Mouse (Mus musculus) heart, adult 2 months (tissue): ENCODE data around the gene Stk32c.

Experiments
- CTCF ChIP-seq: fragments of 200-600 bp; IDR thresholded peaks from 2 replicates; pipeline ENCODE4 v1.8.1; 2022; ENCODE audit warnings: antibody characterized with exemption, mild to moderate bottlenecking, moderate library complexity
- EP300 ChIP-seq: fragments of 200-500 bp; IDR thresholded peaks from 2 replicates; pipeline ENCODE4 v1.6.1; 2011; ENCODE audit warnings: low read depth, low read length, control low read depth; ENCODE audit not compliant: insufficient read depth
- POLR2A ChIP-seq: fragments of 200-500 bp; IDR thresholded peaks from 2 replicates; pipeline ENCODE4 v1.6.1; 2011; ENCODE audit warnings: mild to moderate bottlenecking, low read depth, low read length, control low read depth; ENCODE audit not compliant: insufficient read depth

DNA sequence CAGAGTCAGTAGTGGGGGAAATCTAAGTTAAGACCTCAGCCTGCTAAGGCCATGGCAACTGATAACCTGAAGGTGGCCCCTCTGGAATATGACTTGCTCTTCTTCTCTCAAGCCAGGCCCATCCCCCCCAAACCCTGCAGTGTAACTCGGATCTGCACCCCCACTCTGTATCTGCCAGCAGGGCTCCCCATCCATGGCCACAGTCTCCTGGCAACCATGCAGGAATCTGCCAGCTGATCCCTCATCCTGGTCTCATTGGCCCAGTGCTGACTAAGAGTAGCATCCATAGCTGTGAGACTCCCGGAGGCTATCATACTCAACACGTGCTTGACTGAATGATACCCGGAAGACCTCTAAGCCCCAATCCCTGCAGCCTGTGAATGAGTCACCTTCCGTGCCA lies 54.2 kb downstream of the Stk32c start:
- TF ChIP-seq EP300, result no peak
- no peak for TF ChIP-seq CTCF
- TF ChIP-seq POLR2A, result no peak
